Mouse (Mus musculus) intestine, embryonic 14.5 days (tissue): ENCODE results near the gene Cep131. TPM values are rescaled to one million over a fixed set of nuclear protein-coding genes. Genes with fewer than 3 reads are reported as not detected.
A peak's percentile ranks its signal among the peaks of the same experiment; 100 is the strongest.

Experiments used
- ATAC-seq: fragments of 200-750 bp; cut with Nextera tagmentation; replicated peaks from 2 replicates; pipeline ENCODE4 v1.8.0; 2017; ENCODE audit warnings: low read depth, moderate number of reproducible peaks, moderate TSS enrichment, moderate library complexity; ENCODE audit not compliant: low FRiP score, low TSS enrichment
- DNase-seq: peaks from one replicate; pipeline ENCODE4 v3.0.0-alpha.2; 2018; ENCODE audit warnings: low spot score
- H3K27ac ChIP-seq: fragments of 300-500 bp; sonication (generic); 2 replicates; pipeline ENCODE4 v1.5.1; 2014; ENCODE audit warnings: low read depth, mild to moderate bottlenecking, control low read depth
- H3K27me3 ChIP-seq: fragments of 300-500 bp; sonication (generic); replicated peaks from 2 replicates; pipeline ENCODE4 v1.6.1; 2014; ENCODE audit warnings: low read length, control low read depth; ENCODE audit not compliant: control insufficient read depth, insufficient read depth
- H3K36me3 ChIP-seq: fragments of 300-500 bp; sonication (generic); 2 replicates; pipeline ENCODE4 v1.6.1; 2014; ENCODE audit warnings: low read length, control low read depth; ENCODE audit not compliant: control insufficient read depth, insufficient read depth
- H3K4me1 ChIP-seq: fragments of 300-500 bp; sonication (generic); replicated peaks from 2 replicates; pipeline ENCODE4 v1.6.1; 2014; ENCODE audit warnings: low read length, control low read depth, mixed read lengths; ENCODE audit not compliant: control insufficient read depth, insufficient read depth
- H3K4me2 ChIP-seq: fragments of 300-500 bp; sonication (generic); 2 replicates; pipeline ENCODE4 v1.6.1; 2014; ENCODE audit warnings: low read length
- H3K4me3 ChIP-seq: fragments of 300-500 bp; sonication (generic); 2 replicates; pipeline ENCODE4 v1.5.1; 2014; ENCODE audit warnings: low read depth, low read length, control low read depth, mixed read lengths
- H3K9ac ChIP-seq: fragments of 300-500 bp; sonication (generic); 2 replicates; pipeline ENCODE4 v1.6.1; 2014; ENCODE audit warnings: mild to moderate bottlenecking, low read length
- H3K9me3 ChIP-seq: fragments of 300-500 bp; sonication (generic); 2 replicates; pipeline ENCODE4 v1.6.1; 2016; ENCODE audit warnings: low read length, control low read depth; ENCODE audit not compliant: control insufficient read depth
- WGBS: fragments of 180-500 bp; shearing (Covaris S2); extraction: QIAGEN DNeasy Blood & Tissue Kit; methylation state at CpG from one replicate; pipeline ENCODE4 v1.1.7; 2014; 5-methylcytosine and 5-hydroxymethylcytosine counted together
- polyA plus RNA-seq: library from polyadenylated mRNA; unstranded; fragments of >200 nt; fragmentation: Nextera tagmentation; extraction: Ambion mirVana; gene quantifications from 2 replicates; pipeline ENCODE4 v1.2.1, GENCODE M21; 2014

Gene Cep131
- polyA plus RNA-seq, 1 experiment from 2014 or later: 21.8 TPM

GRCm38 (mm10) chr11:120107796-120108195 is 21.2 kb upstream of the Cep131 start:
- H3K4me3 ChIP-seq: no peak overlapping the region
- no peak overlapping the region for H3K27ac ChIP-seq
- DNase-seq (no peak), ATAC-seq (no peak)
- no peaks in the 10 kb centered on the region for H3K9me3 ChIP-seq
- H3K27me3 ChIP-seq: no peaks in the 10 kb centered on the region
- H3K9ac ChIP-seq: no peak overlapping the region
- H3K4me1 ChIP-seq: no peaks in the 10 kb centered on the region
- WGBS: 85% methylated on average over 9 of the region's 9 CpGs
- H3K36me3 ChIP-seq: peaks cover 55% of the 10 kb centered on the region
- H3K4me2 ChIP-seq: no peak overlapping the region

- Histone ChIP-seq H3K27me3 (no peaks in the 10 kb centered on the region), H3K9ac (no peak overlapping the region), H3K4me1 (no peaks in the 10 kb centered on the region), H3K27ac (no peak overlapping the region), H3K4me3 (no peak overlapping the region), H3K36me3 (peaks cover 50% of the 10 kb centered on the region), H3K4me2 (no peak overlapping the region), H3K9me3 (no peaks in the 10 kb centered on the region)
- no peak for DNase-seq
- WGBS: 71% methylated on average over 2 of the region's 2 CpGs
- ATAC-seq: no peak
Measured at GRCm38 (mm10) chr11:120107026-120107425, 20.4 kb upstream of the Cep131 start.

- ATAC-seq (no peak), DNase-seq (no peak)
- Histone ChIP-seq H3K36me3 (peaks cover 49% of the 10 kb centered on the region), H3K4me1 (peaks cover 6% of the 10 kb centered on the region; the same call in 1 of the 2 replicates), H3K9me3 (no peaks in the 10 kb centered on the region), H3K27me3 (no peaks in the 10 kb centered on the region), H3K27ac (no peak overlapping the region), H3K4me2 (no peak overlapping the region), H3K4me3 (no peak overlapping the region), H3K9ac (no peak overlapping the region)
- 79% methylated on average over 3 of the region's 3 CpGs for WGBS
Measured at GRCm38 (mm10) chr11:120103431-120103997, 16.9 kb upstream of the Cep131 start.

GRCm38 (mm10) chr11:120101036-120101435 is 14.4 kb upstream of the Cep131 start:
- no peak overlapping the region for H3K27ac ChIP-seq

GRCm38 (mm10) chr11:120098588-120099511 is 12.2 kb upstream of the Cep131 start, which contains the start of the genes Tepsin and Ndufaf8:
TSS of gene Tepsin (minus strand) at chr11:120098731.
TSS of gene Ndufaf8 (plus strand) at chr11:120098928.
- Histone ChIP-seq H3K9me3 (no peaks in the 10 kb centered on the region), H3K4me3 (peak within 1 kb of the TSS; percentile 82), H3K36me3 (peaks cover 33% of the 10 kb centered on the region), H3K4me1 (peaks cover 15% of the 10 kb centered on the region), H3K27ac (peak within 1 kb of the TSS; percentile 91), H3K4me2 (peak within 1 kb of the TSS; percentile 69), H3K9ac (peak within 1 kb of the TSS; percentile 77), H3K27me3 (no peaks in the 10 kb centered on the region)
- under 1% methylated on average over 69 of the region's 77 CpGs for WGBS
- DNase-seq (peak; percentile 100), ATAC-seq (peak; percentile 97)

More at GRCm38 (mm10) chr11:120101036-120101435, 14.4 kb upstream of the Cep131 start:
- H3K36me3 ChIP-seq: peaks cover 35% of the 10 kb centered on the region
- no peak overlapping the region for H3K4me2 ChIP-seq
- 2% methylated on average over 3 of the region's 3 CpGs for WGBS
- no peaks in the 10 kb centered on the region for H3K27me3 ChIP-seq
- DNase-seq: peak; percentile 87
- no peaks in the 10 kb centered on the region for H3K9me3 ChIP-seq
- H3K4me1 ChIP-seq: peaks cover 15% of the 10 kb centered on the region
- H3K4me3 ChIP-seq: no peak overlapping the region
- no peak for ATAC-seq
- no peak overlapping the region for H3K9ac ChIP-seq

GRCm38 (mm10) chr11:120092817-120093591 is 6.4 kb upstream of the Cep131 start:
- Histone ChIP-seq H3K9me3 (no peaks in the 10 kb centered on the region), H3K4me3 (no peak overlapping the region), H3K4me2 (no peak overlapping the region), H3K27me3 (no peaks in the 10 kb centered on the region), H3K4me1 (peaks cover 7% of the 10 kb centered on the region), H3K27ac (no peak overlapping the region), H3K36me3 (peaks cover 56% of the 10 kb centered on the region), H3K9ac (no peak overlapping the region)
- ATAC-seq: no peak; the same call in 1 of the 2 replicates
- WGBS: 76% methylated on average over 23 of the region's 23 CpGs
- DNase-seq: no peak

- Histone ChIP-seq H3K4me2 (no peak overlapping the region), H3K27ac (no peak overlapping the region), H3K9ac (no peak overlapping the region), H3K36me3 (peaks cover 48% of the 10 kb centered on the region), H3K9me3 (no peaks in the 10 kb centered on the region), H3K27me3 (no peaks in the 10 kb centered on the region), H3K4me1 (peaks cover 5% of the 10 kb centered on the region), H3K4me3 (no peak overlapping the region)
- WGBS: 89% methylated on average over 4 of the region's 4 CpGs
- no peak for DNase-seq
- no peak for ATAC-seq
Measured at GRCm38 (mm10) chr11:120090661-120091060, 4.0 kb upstream of the Cep131 start.

- Histone ChIP-seq H3K4me2 (peak overlapping the region; percentile 83), H3K9ac (peak overlapping the region; percentile 55), H3K4me1 (peaks cover 8% of the 10 kb centered on the region), H3K9me3 (no peaks in the 10 kb centered on the region), H3K27me3 (no peaks in the 10 kb centered on the region), H3K36me3 (peaks cover 21% of the 10 kb centered on the region), H3K4me3 (peak overlapping the region; percentile 50), H3K27ac (peak overlapping the region; percentile 65)
- peak; percentile 44 for ATAC-seq
- peak; percentile 75 for DNase-seq
- under 1% methylated on average over 25 of the region's 25 CpGs for WGBS
Measured at GRCm38 (mm10) chr11:120085891-120086627, 568 bp downstream of the Cep131 start.
